Mouse (Mus musculus) cerebellum, postnatal 4 days (tissue): ENCODE results near the gene Gm572.

Experiments used
- DNase-seq, 2 experiments: peaks; one replicate each; pipeline ENCODE4 v3.0.0; 2022; ENCODE audit warnings: low spot score in 2 of 2, mixed read lengths in 1 of 2

Gm572 gene

DNA sequence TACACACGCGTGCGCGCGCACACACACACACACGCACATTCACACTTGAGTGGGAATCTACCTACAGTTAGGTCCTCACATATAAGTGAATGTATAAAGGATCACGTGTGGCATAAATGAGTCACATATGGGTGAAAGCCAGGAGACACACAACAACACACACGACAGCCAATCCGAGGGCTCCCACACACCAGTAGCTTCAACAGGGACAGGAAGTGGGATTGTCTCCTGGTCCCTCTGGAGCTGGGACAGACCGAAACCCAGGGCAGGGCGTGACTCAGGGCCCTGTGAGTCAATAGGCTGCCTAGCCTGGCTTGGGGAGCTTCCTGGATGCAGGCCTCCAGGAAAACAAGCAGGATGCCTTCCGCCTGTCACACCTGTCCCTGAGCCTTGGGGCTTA, 71.6 kb downstream of the Gm572 start:
- DNase-seq = no peak

- DNase-seq = no peak
Measured at GRCm38 (mm10) chr4:148715396-148715795, 72.3 kb downstream of the Gm572 start.
